Mouse (Mus musculus) embryonic facial prominence, embryonic 14.5 days (tissue): ENCODE results near the gene Nab2. TPM values are rescaled to one million over a fixed set of nuclear protein-coding genes. Genes with fewer than 3 reads are reported as not detected.

Experiments
- ATAC-seq: fragments of 200-750 bp; cut with Nextera tagmentation; 2 replicates; pipeline ENCODE4 v1.8.0; 2017; ENCODE audit warnings: low read depth, moderate number of reproducible peaks, moderate TSS enrichment
- DNase-seq: peaks from one replicate; pipeline ENCODE4 v3.0.0-alpha.2; 2015; ENCODE audit warnings: low spot score
- H3K27ac ChIP-seq: fragments of 300-500 bp; sonication (generic); replicated peaks from 2 replicates; pipeline ENCODE4 v1.5.1; 2014; ENCODE audit warnings: low read depth, mild to moderate bottlenecking, low read length, moderate library complexity
- H3K27me3 ChIP-seq: fragments of 300-500 bp; sonication (generic); replicated peaks from 2 replicates; pipeline ENCODE4 v1.6.1; 2014; ENCODE audit warnings: low read length; ENCODE audit not compliant: control insufficient read depth, insufficient read depth
- H3K36me3 ChIP-seq: fragments of 300-500 bp; sonication (generic); 2 replicates; pipeline ENCODE4 v1.6.1; 2014; ENCODE audit warnings: low read length, mixed read lengths; ENCODE audit not compliant: control insufficient read depth, insufficient read depth
- H3K4me1 ChIP-seq: fragments of 300-500 bp; sonication (generic); 2 replicates; pipeline ENCODE4 v1.6.1; 2014; ENCODE audit warnings: antibody characterized with exemption, low read length; ENCODE audit not compliant: control insufficient read depth, insufficient read depth
- H3K4me2 ChIP-seq: fragments of 300-500 bp; sonication (generic); 2 replicates; pipeline ENCODE4 v1.6.1; 2014; ENCODE audit warnings: low read depth, mild to moderate bottlenecking, low read length, moderate library complexity, mixed read lengths
- H3K4me3 ChIP-seq: fragments of 300-500 bp; sonication (generic); 2 replicates; pipeline ENCODE4 v1.5.1; 2014; ENCODE audit warnings: low read depth, mild to moderate bottlenecking, low read length
- H3K9ac ChIP-seq: fragments of 300-500 bp; sonication (generic); 2 replicates; pipeline ENCODE4 v1.6.1; 2014; ENCODE audit warnings: low read depth, mild to moderate bottlenecking, low read length, moderate library complexity, mixed read lengths
- H3K9me3 ChIP-seq: fragments of 300-500 bp; sonication (generic); 2 replicates; pipeline ENCODE4 v1.6.1; 2016; ENCODE audit warnings: low read length; ENCODE audit not compliant: control insufficient read depth
- WGBS: fragments of 180-500 bp; shearing (Covaris S2); extraction: QIAGEN DNeasy Blood & Tissue Kit; methylation state at CpG from one replicate; pipeline ENCODE4 v1.1.7; 2014; 5-methylcytosine and 5-hydroxymethylcytosine counted together
- polyA plus RNA-seq: library from polyadenylated mRNA; unstranded; fragments of >200 nt; fragmentation: Nextera tagmentation; extraction: Ambion mirVana; gene quantifications from 2 replicates; pipeline ENCODE4 v1.2.1, GENCODE M21; 2014

Nab2 gene
- polyA plus RNA-seq, 1 experiment from 2014 or later: 16.1 TPM

GRCm38 (mm10) chr10:127667269-127668092, 887 bp downstream of the Nab2 start:
- ATAC-seq: peak; percentile 75

GRCm38 (mm10) chr10:127666501-127667268, 1.7 kb downstream of the Nab2 start, which contains the start of gene Nemp1:
Nemp1 (plus strand) TSS chr10:127666901.
- peaks cover 28% of the 10 kb centered on the region for H3K36me3 ChIP-seq
- no peaks in the 10 kb centered on the region for H3K27me3 ChIP-seq
- peak; percentile 95 for DNase-seq
- H3K4me1 ChIP-seq: peaks cover 37% of the 10 kb centered on the region
- peak within 1 kb of the TSS; percentile 86 for H3K9ac ChIP-seq
- peak within 1 kb of the TSS; percentile 73 for H3K4me2 ChIP-seq
- H3K27ac ChIP-seq: peak within 1 kb of the TSS; percentile 99
- ATAC-seq: peak; percentile 67
- peak within 1 kb of the TSS; percentile 85 for H3K4me3 ChIP-seq
- WGBS: under 1% methylated on average over 40 of the region's 73 CpGs
- no peaks in the 10 kb centered on the region for H3K9me3 ChIP-seq

More at GRCm38 (mm10) chr10:127667269-127668092, 887 bp downstream of the Nab2 start:
- Histone ChIP-seq H3K4me1 (peaks cover 30% of the 10 kb centered on the region), H3K4me2 (peak overlapping the region; percentile 73), H3K27me3 (no peaks in the 10 kb centered on the region), H3K27ac (peak overlapping the region; percentile 99), H3K9ac (peak overlapping the region; percentile 86), H3K4me3 (peak overlapping the region; percentile 85), H3K9me3 (no peaks in the 10 kb centered on the region), H3K36me3 (peaks cover 26% of the 10 kb centered on the region)
- WGBS: 1% methylated on average over 35 of the region's 35 CpGs
- DNase-seq: peak; percentile 98

- peak overlapping the region; percentile 86 for H3K9ac ChIP-seq
- ATAC-seq: no peak
- no peaks in the 10 kb centered on the region for H3K27me3 ChIP-seq
- peaks cover 39% of the 10 kb centered on the region for H3K36me3 ChIP-seq
- no peaks in the 10 kb centered on the region for H3K9me3 ChIP-seq
- peak overlapping the region; percentile 99 for H3K27ac ChIP-seq
- peaks cover 43% of the 10 kb centered on the region for H3K4me1 ChIP-seq
- H3K4me3 ChIP-seq: peak overlapping the region; percentile 85
- no peak for DNase-seq
- WGBS: 5% methylated on average over 14 of the region's 14 CpGs
- H3K4me2 ChIP-seq: peak overlapping the region; percentile 73
These were observed 2.8 kb downstream of the Nab2 start for GRCm38 (mm10) chr10:127665366-127666181.

- peaks cover 46% of the 10 kb centered on the region for H3K36me3 ChIP-seq
- peak overlapping the region; percentile 86 for H3K9ac ChIP-seq
- H3K4me3 ChIP-seq: peak overlapping the region; percentile 85
- H3K9me3 ChIP-seq: no peaks in the 10 kb centered on the region
- H3K27ac ChIP-seq: 0 out of 2 replicates have a peak overlapping the region, but pooled peaks have one; percentile 99
- no peak for ATAC-seq
- H3K27me3 ChIP-seq: no peaks in the 10 kb centered on the region
- DNase-seq: no peak
- WGBS: 32% methylated on average over 12 of the region's 13 CpGs
- peaks cover 43% of the 10 kb centered on the region for H3K4me1 ChIP-seq
- H3K4me2 ChIP-seq: peak overlapping the region; percentile 73
These were observed 3.5 kb downstream of the Nab2 start for GRCm38 (mm10) chr10:127664891-127665290.

- Histone ChIP-seq H3K9me3 (no peaks in the 10 kb centered on the region), H3K27ac (peak overlapping the region; percentile 4; the same call in 1 of the 2 replicates), H3K9ac (peak overlapping the region; percentile 47), H3K4me2 (peak overlapping the region; percentile 73), H3K27me3 (no peaks in the 10 kb centered on the region), H3K4me1 (peaks cover 38% of the 10 kb centered on the region), H3K36me3 (peaks cover 49% of the 10 kb centered on the region), H3K4me3 (peak overlapping the region; percentile 85)
- WGBS: 30% methylated on average over 16 of the region's 16 CpGs
- DNase-seq: no peak
- ATAC-seq: no peak
These were observed 4.2 kb downstream of the Nab2 start for GRCm38 (mm10) chr10:127664166-127664565.

- Histone ChIP-seq H3K27ac (peak overlapping the region; percentile 77; the same call in 1 of the 2 replicates), H3K4me1 (peaks cover 38% of the 10 kb centered on the region), H3K4me3 (peak overlapping the region; percentile 85), H3K9me3 (no peaks in the 10 kb centered on the region), H3K9ac (peak overlapping the region; percentile 47; the same call in 1 of the 2 replicates), H3K4me2 (peak overlapping the region; percentile 73), H3K36me3 (peaks cover 49% of the 10 kb centered on the region), H3K27me3 (no peaks in the 10 kb centered on the region)
- ATAC-seq (no peak), DNase-seq (peak; percentile 65)
- 27% methylated on average over 5 of the region's 5 CpGs for WGBS
These were observed 4.8 kb downstream of the Nab2 start for GRCm38 (mm10) chr10:127663590-127663989.

GRCm38 (mm10) chr10:127662666-127663253, 5.6 kb downstream of the Nab2 start:
- peak overlapping the region; percentile 85 for H3K4me3 ChIP-seq
- H3K27me3 ChIP-seq: no peaks in the 10 kb centered on the region
- peak overlapping the region; percentile 77 for H3K27ac ChIP-seq
- WGBS: 33% methylated on average over 11 of the region's 19 CpGs
- ATAC-seq: no peak
- peak overlapping the region; percentile 35; the same call in 1 of the 2 replicates for H3K9ac ChIP-seq
- H3K36me3 ChIP-seq: peaks cover 49% of the 10 kb centered on the region
- H3K4me1 ChIP-seq: peaks cover 38% of the 10 kb centered on the region
- no peaks in the 10 kb centered on the region for H3K9me3 ChIP-seq
- no peak for DNase-seq
- peak overlapping the region; percentile 73 for H3K4me2 ChIP-seq
